Mouse (Mus musculus) testis, adult 2 months (tissue): ENCODE data around the gene 9430097D07Rik.
A peak's percentile ranks its signal among the peaks of the same experiment; 100 is the strongest.

ENCODE experiments used
- CTCF ChIP-seq: fragments of 200-500 bp; IDR thresholded peaks from 2 replicates; pipeline ENCODE4 v1.5.1; 2012; ENCODE audit warnings: low read depth, mild to moderate bottlenecking, inconsistent platforms, low read length, moderate library complexity; ENCODE audit not compliant: control insufficient read depth, insufficient read depth, insufficient replicate concordance
- POLR2A ChIP-seq: fragments of 200-500 bp; IDR thresholded peaks from 2 replicates; pipeline ENCODE4 v1.6.1; 2012; ENCODE audit warnings: low read depth, mild to moderate bottlenecking, inconsistent platforms, low read length, moderate library complexity; ENCODE audit not compliant: control insufficient read depth

GRCm38 (mm10) chr2:32582830-32583799 is 7.6 kb upstream of the 9430097D07Rik start:
- peak; percentile 98; the same call in 1 of the 2 replicates for TF ChIP-seq CTCF
- no peak for TF ChIP-seq POLR2A
